Comparison of ENCODE assay signal across 23 mouse cellular contexts in the genomic region with DNA sequence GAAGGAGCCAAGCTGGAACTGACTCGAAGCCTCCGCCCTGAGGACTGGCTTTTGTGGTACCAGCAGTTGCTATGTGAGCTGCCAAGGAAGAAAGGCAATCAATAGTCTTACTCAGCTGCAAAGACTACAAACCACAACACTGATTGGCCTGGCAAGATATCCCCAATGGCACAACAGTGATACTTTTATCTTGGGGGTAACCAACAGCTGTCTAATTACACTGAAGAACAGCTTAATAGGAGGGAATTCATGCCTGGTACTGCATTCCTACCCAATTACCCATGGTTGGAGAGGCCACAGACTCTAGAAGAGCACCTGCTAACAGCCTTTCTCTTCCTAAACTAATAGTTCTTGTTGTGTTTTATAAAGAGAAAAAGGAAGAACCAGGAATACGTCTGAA. TPM values are rescaled to one million over a fixed set of nuclear protein-coding genes. Genes with fewer than 3 reads are reported as not detected.
DNase-seq lines count a peak whose midpoint lies in the region; ATAC-seq and TF ChIP-seq lines count a peak whose summit lies in the region.
"Had no signal": no experiment of that assay in that cellular context is flagged by ENCODE, and none has a peak within 500 bp of the region (broad histone marks: within the 10 kb centered on the region; RNA-seq: fewer than 3 reads in every experiment).

No protein-coding gene starts in this region.

- H3K4me3 ChIP-seq in forebrain, embryonic 13.5 days: no peak overlapping the region
- H3K4me3 ChIP-seq in forebrain, postnatal 0 days (ENCODE audit: low read depth, low read length): no peak overlapping the region
- no peak overlapping the region for H3K4me3 ChIP-seq in C2C12 (ENCODE audit: insufficient read depth, poor library complexity, severe bottlenecking)
- H3K4me3 ChIP-seq in midbrain, postnatal 0 days (ENCODE audit: low read depth, low read length): no peak overlapping the region
- H3K4me3 ChIP-seq: embryonic facial prominence, embryonic 15.5 days; gastrocnemius, adult 2 months; hindbrain, embryonic 12.5 days; hindbrain, embryonic 15.5 days had no signal

- H3K9ac ChIP-seq in forebrain, embryonic 13.5 days: no peak overlapping the region
- no peak overlapping the region for H3K9ac ChIP-seq in forebrain, postnatal 0 days
- no peak overlapping the region for H3K9ac ChIP-seq in midbrain, postnatal 0 days (replicated peaks; ENCODE audit: low read length, poor library complexity, severe bottlenecking)
- H3K9ac ChIP-seq: embryonic facial prominence, embryonic 15.5 days; hindbrain, embryonic 12.5 days; hindbrain, embryonic 15.5 days had no signal

- no peaks in the 10 kb centered on the region for H3K27me3 ChIP-seq in forebrain, embryonic 13.5 days
- no peaks in the 10 kb centered on the region for H3K27me3 ChIP-seq in forebrain, postnatal 0 days (ENCODE audit: insufficient read depth, low read length)
- H3K27me3 ChIP-seq in C2C12 (ENCODE audit: control insufficient read depth, insufficient read depth, insufficient read length): no peaks in the 10 kb centered on the region
- no peaks in the 10 kb centered on the region for H3K27me3 ChIP-seq in midbrain, postnatal 0 days (ENCODE audit: insufficient read depth, low read length)
- H3K27me3 ChIP-seq: embryonic facial prominence, embryonic 15.5 days; hindbrain, embryonic 12.5 days; hindbrain, embryonic 15.5 days had no signal

- no peaks in the 10 kb centered on the region for H3K79me2 ChIP-seq in C2C12 (ENCODE audit: control insufficient read depth, insufficient read depth)

- H3K9me3 ChIP-seq in forebrain, embryonic 13.5 days (replicated peaks): no peaks in the 10 kb centered on the region
- no peaks in the 10 kb centered on the region for H3K9me3 ChIP-seq in forebrain, postnatal 0 days (ENCODE audit: low read length)
- H3K9me3 ChIP-seq in midbrain, postnatal 0 days (ENCODE audit: low read length): no peaks in the 10 kb centered on the region
- H3K9me3 ChIP-seq: embryonic facial prominence, embryonic 15.5 days; hindbrain, embryonic 12.5 days; hindbrain, embryonic 15.5 days had no signal

- no peaks in the 10 kb centered on the region for H3K79me3 ChIP-seq in C2C12 (ENCODE audit: low read depth)

- H3K27ac ChIP-seq in forebrain, embryonic 13.5 days: peak overlapping the region; percentile 8; the same call in 1 of the 2 replicates
- H3K27ac ChIP-seq in forebrain, postnatal 0 days (ENCODE audit: low read depth, low read length): no peak overlapping the region
- H3K27ac ChIP-seq in midbrain, postnatal 0 days (ENCODE audit: low read depth, low read length): no peak overlapping the region
- H3K27ac ChIP-seq: embryonic facial prominence, embryonic 15.5 days; gastrocnemius, adult 2 months; hindbrain, embryonic 12.5 days; hindbrain, embryonic 15.5 days had no signal

- no peak overlapping the region for H3K4me2 ChIP-seq in forebrain, embryonic 13.5 days
- no peak overlapping the region for H3K4me2 ChIP-seq in forebrain, postnatal 0 days (ENCODE audit: low read depth)
- H3K4me2 ChIP-seq in midbrain, postnatal 0 days (ENCODE audit: low read depth, low read length, poor library complexity, severe bottlenecking): no peak overlapping the region
- H3K4me2 ChIP-seq: embryonic facial prominence, embryonic 15.5 days; heart, embryonic 11.5 days; hindbrain, embryonic 12.5 days; hindbrain, embryonic 15.5 days had no signal

- H3K36me3 ChIP-seq in forebrain, embryonic 13.5 days (ENCODE audit: poor library complexity, severe bottlenecking): no peaks in the 10 kb centered on the region
- no peaks in the 10 kb centered on the region for H3K36me3 ChIP-seq in forebrain, postnatal 0 days (ENCODE audit: insufficient read depth)
- H3K36me3 ChIP-seq in C2C12 (ENCODE audit: control insufficient read depth, insufficient read depth): no peaks in the 10 kb centered on the region
- H3K36me3 ChIP-seq in midbrain, postnatal 0 days (ENCODE audit: insufficient read depth, low read length): no peaks in the 10 kb centered on the region
- H3K36me3 ChIP-seq: embryonic facial prominence, embryonic 15.5 days; hindbrain, embryonic 12.5 days; hindbrain, embryonic 15.5 days had no signal

- no peak for TF ChIP-seq CTCF in forebrain, postnatal 0 days (IDR thresholded peaks at IDR 0.05; ENCODE audit: low read depth)
- TF ChIP-seq CTCF in C2C12 (IDR thresholded peaks at IDR 0.05; ENCODE audit: control insufficient read depth, insufficient read depth, insufficient read length): no peak
- TF ChIP-seq CTCF in midbrain, postnatal 0 days (IDR thresholded peaks at IDR 0.05): no peak

- WGBS in forebrain, embryonic 13.5 days: 26% methylated on average over 3 of the region's 3 CpGs
- WGBS in forebrain, postnatal 0 days: 25% methylated on average over 3 of the region's 3 CpGs
- 71% methylated on average over 3 of the region's 3 CpGs for WGBS in midbrain, postnatal 0 days

- peaks cover 19% of the 10 kb centered on the region for H3K4me1 ChIP-seq in forebrain, embryonic 13.5 days
- no peaks in the 10 kb centered on the region for H3K4me1 ChIP-seq in forebrain, postnatal 0 days (ENCODE audit: insufficient read depth)
- no peaks in the 10 kb centered on the region for H3K4me1 ChIP-seq in midbrain, postnatal 0 days (ENCODE audit: insufficient read depth, low read length)
- H3K4me1 ChIP-seq: hindbrain, embryonic 12.5 days; hindbrain, embryonic 15.5 days had no signal

- ATAC-seq in forebrain, embryonic 13.5 days: no peak; the same call in 1 of the 2 replicates
- no peak for ATAC-seq in forebrain, postnatal 0 days
- ATAC-seq in midbrain, postnatal 0 days (ENCODE audit: low FRiP score): no peak
- ATAC-seq: forebrain, embryonic 16.5 days; intestine, postnatal 0 days; Patski had no signal

- no peak overlapping the region for H3ac ChIP-seq in C2C12 (ENCODE audit: control insufficient read depth, insufficient read length, low read depth)

- no peak for DNase-seq in forebrain, postnatal 0 days
- DNase-seq in Muller cell, postnatal 12 days (ENCODE audit: inconsistent ontology term): peak; percentile 80
- no peak for DNase-seq in midbrain, postnatal 0 days (ENCODE audit: low spot score)
- no peak for DNase-seq in right cerebral cortex, postnatal 36 days (ENCODE audit: low spot score in 2 of 2)
- DNase-seq: adrenal gland, postnatal 10 days; adrenal gland, postnatal 36 days; cerebellum, adult 11 months; cerebellum, adult 2 months; cerebellum, adult 9-11 months; cerebellum, postnatal 36 days; embryo, embryonic 11 days; gastrocnemius, adult 2 months; gastrocnemius, postnatal 14 days; heart, adult 11 months had no signal

TF ChIP-seq in C2C12, 6 proteins besides CTCF, POLR2A, EP300 and RAD21:
- TF ChIP-seq CEBPB (IDR thresholded peaks at IDR 0.05; ENCODE audit: low read depth): no peak
- TF ChIP-seq MYOD1 (IDR thresholded peaks at IDR 0.05; ENCODE audit: control insufficient read depth, insufficient read length, low read depth): peak; percentile 86

RNA-seq across cellular contexts. Expression of gene Map2, which starts 2.9 kb away (rescaled TPM):
- polyA plus RNA-seq in forebrain, embryonic 13.5 days (2015; fragmentation: Nextera tagmentation; extraction: Ambion mirVana): 332 and 364 TPM in 2 replicates
- total RNA-seq in forebrain, postnatal 0 days (2014; rRNA removed): 1,213 and 1,278 TPM in 2 replicates
- polyA plus RNA-seq in forebrain, postnatal 0 days (2015; fragmentation: Nextera tagmentation; extraction: Ambion mirVana): 200 and 291 TPM in 2 replicates
- 0.73 TPM for polyA plus RNA-seq in C2C12 (2012; fragmentation: generic; extraction: Trizol)
- 1,392 and 1,504 TPM in 2 replicates for total RNA-seq in midbrain, postnatal 0 days (2014; rRNA removed)
- 292 and 341 TPM in 2 replicates for polyA plus RNA-seq in midbrain, postnatal 0 days (2015; fragmentation: Nextera tagmentation; extraction: Ambion mirVana)

Comparison
In these comparisons a context has a peak if more than half of its experiments do, and no peak if none do; other contexts are left out.
1. RNA of gene Map2, which starts 2.9 kb away (polyA plus RNA-seq): 292 to 341 TPM in midbrain, postnatal 0 days, 332 to 364 TPM in forebrain, embryonic 13.5 days and 200 to 291 TPM in forebrain, postnatal 0 days; 0.73 TPM in C2C12 (single experiment); every median in the first group is over 100 times any median in the second.